Mouse (Mus musculus) CH12F3 (cell line): Measurements from ENCODE around the gene Gabarap.
"Not testable (repeated sequence)": the region's sequence is repeated elsewhere in the genome, so short reads cannot be mapped to it uniquely, and the experiment has no call there.

Experiments used
- in situ Hi-C: fragments of 300-500 bp; cut with MboI; formaldehyde crosslinking; loops from 2 replicates; pipeline ENCODE4 v1.14.3; 2020; ENCODE audit warnings: low sequenced_read_pairs

Gene Gabarap

DNA sequence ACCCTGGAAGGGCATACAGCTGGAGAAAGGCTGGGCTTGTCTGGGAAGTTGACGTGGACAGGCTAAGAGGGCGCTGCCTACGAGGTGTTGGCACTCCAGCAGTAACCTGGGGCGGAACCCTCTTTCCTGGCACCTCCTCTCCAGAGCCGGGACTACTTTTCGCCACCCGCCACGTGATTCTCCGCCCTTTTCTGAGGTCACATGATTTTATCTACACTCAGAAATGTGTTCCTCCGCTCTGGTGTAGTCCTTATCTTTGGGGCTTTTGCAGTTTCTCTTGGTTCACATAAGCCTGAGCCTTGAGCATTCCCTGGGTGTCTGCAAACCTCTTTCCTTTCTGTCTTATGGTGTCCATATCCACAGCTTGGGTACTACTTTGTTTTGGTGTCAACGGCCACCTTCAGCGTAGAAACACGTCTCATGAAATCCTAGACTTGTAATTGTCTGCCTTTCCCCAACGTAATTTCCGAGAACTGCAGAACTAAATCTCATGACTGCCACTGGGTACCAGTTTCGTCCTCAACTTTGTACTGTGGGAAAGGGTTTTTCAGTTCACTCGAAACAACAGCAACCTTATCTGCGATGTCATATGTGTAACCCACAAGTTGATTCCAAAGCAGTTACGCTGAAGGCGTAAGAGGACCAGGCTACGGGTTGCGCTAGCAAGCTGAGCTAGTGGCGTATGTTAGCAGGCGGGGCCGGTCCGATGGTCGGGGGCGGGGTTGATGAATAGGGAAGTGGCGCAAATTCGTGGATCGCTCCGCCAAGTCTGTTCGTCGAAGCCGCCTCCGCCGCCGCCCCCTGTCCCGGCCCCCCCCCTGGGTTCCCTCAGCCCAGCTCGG lies at the start of gene Gabarap:
Gene Gabarap (plus strand): TSS at position 294 of the 842 bp plus-strand sequence.
- in situ Hi-C loops: no loop called here

DNA sequence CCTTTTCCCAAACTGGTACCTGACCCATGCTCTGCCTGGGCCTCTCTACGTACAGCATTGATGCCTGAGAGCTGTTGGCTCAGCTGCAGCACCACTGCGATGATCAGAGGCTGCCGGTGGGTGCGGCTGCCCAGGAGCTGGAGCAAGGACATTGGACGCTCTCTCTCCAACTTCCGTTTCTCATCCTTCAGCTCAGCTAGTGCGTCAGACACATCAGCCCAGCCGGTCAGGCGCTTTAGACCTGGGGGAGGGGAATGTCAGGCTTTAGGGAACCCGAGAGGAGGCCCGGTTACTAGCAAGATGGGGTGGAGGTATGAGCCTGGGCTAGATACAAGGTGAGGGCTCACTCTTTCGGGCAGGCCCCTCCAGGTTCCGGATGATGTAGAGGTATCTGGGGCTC lies 45.7 kb upstream of the Gabarap start:
- in situ Hi-C loops: no loop called here

DNA sequence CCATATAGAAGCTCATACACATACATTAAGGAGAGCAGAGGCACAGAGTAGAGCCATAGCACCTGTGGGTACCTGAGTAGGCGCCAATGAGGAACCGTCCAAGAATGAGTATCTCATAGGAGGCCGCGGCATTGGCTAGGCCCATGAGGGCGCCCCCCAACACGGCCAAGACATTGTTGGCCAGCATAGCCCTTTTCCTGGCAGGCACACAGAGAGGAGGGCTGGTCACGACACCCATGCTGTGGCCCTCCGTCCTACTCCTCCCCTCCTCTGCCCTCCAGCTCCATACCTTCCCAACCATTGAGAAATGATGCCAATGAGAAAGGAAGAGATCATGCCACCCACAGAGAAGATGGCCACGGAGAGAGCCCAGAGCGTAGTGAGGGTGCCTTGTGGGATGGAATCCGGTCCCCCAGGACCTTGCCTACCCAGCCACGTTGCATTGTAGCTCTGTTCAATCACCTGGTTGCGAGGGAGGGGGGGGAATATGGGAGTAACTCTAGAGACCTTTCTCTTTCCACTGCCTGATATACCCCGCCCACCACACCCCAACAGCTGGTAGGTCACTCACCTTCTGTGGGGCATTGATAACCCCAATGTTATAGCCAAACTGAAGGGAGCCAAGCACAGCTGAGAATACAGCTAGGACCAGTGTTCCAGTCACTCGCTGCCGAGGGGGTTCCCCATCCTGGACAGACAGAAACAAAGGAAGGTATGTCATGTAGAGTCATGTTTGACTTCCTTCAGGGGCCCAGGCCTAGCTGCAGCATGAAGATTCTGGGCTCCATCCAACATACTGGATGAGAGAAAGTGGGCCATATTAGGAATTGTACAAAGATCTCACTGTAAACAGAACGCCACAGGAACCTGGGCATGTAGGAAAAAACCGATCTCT lies 44.7 kb upstream of the Gabarap start:
- in situ Hi-C loops: no loop called here

DNA sequence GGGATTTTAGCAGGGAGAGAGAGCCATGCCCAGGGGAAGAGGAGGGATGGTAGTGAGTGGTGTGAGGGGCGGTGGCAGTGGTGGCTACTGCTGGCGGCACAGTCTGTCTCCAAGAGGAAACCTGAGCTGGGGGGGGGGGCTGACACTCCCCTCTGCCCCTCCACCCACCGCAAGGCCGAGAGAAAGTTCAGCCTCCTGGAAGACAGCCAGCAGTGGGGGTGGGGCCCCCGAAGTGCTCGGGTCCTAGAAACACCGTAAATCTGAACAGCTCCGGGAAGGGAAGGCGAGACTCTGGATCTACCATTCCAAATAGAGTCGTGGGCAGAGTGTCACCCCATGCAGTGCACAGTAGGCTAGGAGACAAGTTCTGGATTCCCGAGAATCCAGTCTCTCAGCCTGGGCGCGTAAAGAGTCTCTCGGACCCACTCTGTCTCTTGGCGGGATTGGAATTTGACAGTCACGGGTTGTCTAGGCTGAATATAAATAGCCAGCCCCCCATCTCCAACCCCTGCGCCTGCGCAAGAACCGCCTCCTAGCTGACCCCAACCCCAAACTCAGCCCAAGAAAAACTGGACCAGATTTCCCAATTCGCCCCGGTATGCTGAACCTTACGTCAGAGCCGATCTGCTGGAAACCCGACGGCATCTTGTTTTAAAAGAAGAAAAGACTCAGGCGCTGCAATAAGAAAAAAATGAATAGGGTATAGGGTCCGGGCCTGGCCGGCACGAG lies 43.4 kb upstream of the Gabarap start:
- in situ Hi-C loops: no loop called here

DNA sequence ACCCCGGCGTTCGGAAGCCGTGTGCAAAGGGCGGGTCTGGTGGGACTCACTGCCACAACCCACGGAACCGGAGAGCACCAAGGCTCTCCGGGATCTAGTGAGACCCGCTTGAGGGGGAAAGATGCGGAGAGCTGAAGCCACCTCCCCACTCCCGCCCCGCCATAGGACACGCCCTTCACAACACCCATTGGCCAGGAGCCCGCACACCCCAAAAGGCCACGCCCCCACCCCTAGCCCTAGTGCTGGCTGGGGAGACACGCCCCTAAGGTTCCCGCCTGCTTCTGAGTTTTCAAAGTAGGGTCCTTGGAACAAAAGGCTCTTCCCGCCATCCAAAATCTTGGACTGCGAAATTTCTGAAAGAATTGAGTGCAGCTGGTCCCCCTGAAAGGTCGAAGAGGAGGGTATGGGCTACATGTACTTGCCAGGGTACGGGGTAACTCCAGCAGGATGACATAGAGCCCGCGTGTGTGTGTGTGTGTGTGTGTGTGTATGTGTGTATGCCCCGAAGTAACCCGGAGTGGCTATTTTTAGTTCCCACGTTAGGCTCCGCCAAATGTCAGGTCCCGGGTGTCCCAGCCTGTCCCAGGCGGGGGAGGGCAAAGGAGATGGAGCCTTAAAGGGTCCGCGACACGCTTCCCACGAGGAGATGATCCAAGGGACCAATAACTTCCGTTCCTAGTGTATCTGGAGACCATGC lies 42.7 kb upstream of the Gabarap start, which contains the start of gene Slc2a4:
Gene Slc2a4 (minus strand): TSS at position 123 of the 697 bp plus-strand sequence.
- in situ Hi-C loops: no loop called here

DNA sequence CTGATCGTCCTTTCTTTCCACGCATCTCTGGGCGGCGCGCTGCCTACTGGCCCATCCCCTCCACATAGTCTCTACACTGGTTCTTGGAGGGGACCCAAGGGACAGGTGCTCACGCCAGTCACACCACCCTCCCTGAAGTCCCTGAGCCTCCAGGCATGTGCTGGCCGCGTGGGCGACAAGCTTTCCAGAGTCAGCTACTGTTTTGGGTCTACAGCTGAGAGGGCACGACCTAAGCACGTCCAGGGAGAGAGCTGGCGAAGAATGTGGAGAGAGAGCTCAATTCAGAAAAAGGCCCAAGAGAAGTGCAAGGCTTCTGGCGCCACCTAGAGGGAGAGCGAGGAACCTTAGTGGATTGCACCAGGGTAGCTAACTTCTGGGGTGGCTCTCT lies 42.2 kb upstream of the Gabarap start:
- in situ Hi-C loops: no loop called here

DNA sequence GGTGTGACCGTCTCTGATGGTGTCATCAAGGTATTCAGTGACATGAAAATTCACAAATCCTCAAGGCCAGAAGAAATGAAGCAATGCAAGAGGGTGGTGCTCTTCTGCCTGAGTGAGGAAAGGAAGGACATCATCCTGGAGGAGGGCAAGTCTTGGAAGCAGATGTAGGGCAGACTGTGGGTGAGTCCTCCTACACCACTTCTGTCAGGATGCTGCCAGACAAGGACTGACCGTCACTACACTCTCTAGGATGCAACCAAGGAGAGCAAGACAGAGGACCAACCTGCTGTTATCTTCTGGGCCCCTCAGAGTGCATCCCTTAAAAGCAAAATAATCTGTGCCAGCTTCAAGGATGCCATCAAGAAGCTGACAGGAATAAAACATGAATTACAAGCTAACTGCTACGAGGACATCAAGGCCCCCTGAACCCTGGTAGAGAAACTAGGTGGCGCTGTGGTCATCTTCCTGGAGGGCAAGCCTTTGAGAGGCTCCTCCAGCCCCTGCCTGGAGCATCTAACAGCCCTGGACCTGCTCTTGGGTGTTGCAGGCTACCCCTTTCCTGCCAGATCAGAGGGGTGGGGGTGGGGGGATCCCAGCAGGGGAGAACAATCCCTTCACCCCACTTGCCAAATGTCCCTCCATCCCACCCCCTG lies 40.0 kb upstream of the Gabarap start:
- in situ Hi-C loops: no loop called here

DNA sequence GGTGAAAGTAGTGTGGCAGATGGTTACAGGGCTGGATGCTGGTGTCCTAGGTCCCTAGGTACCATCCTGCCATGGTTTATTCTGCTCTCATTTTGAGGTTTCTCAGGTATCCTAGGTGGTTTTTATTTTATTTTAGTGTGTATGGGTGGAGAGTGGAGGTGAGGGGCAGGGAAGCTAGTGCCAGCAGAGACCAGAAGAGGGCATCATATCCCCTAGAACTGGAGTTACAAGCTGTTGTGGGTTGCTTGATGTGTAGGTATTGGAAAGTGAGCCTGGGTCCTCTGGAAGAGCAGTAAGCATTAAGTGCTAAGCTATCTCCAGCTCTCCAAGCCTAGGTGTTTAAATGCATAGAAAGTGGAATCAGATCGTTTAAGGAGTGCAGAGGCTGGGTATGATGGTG lies 38.7 kb upstream of the Gabarap start:
- in situ Hi-C loops: no loop called here

DNA sequence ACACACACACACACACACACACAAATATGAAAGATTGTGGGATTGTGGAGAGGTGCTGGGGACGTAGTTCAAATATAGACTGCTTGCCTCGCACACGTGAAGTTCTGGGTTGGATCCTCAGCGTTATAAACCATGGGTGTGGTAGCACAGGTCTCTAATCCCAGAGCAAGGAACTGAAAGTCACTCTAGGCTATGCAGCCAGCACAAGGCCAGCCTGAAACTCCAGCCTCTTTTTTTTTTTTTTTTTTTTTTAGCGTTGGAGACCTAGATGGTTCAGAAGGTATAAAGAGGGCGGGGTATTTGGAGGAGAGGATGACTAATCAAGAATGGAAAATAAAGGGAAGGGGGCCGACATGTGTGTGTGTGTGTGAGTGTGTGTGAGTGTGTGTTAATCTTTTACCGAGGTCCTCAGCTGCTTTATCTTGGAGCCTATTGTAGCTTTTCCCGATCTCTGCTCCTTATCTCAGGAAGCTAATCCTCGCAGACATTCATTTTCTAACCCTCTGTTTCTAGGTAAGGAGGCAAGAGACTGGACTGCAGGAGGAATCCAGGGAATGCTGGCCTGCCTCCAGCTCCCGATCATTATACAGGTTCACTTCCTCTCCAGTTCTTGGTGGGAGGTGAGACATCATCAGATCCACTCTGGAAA lies 37.6 kb upstream of the Gabarap start:
- in situ Hi-C loops: no loop called here

DNA sequence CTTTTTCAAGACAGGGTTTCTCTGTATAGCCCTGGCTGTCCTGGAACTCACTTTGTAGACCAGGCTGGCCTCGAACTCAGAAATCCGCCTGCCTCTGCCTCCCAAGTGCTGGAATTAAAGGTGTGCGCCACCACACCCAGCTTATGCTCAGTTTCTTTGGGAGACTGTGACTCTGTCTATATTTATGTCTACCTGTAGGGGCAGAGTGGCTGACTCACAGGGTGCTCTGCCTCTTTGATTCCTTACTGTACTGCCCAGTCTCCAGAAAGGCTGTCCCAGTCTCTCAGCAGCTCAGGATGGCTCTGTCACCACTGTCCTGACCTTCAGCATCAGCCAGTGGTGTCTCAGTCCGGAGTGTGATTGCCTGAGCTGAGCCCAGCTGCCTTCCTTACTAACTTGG lies 35.3 kb upstream of the Gabarap start:
- in situ Hi-C loops: not testable (repeated sequence)

DNA sequence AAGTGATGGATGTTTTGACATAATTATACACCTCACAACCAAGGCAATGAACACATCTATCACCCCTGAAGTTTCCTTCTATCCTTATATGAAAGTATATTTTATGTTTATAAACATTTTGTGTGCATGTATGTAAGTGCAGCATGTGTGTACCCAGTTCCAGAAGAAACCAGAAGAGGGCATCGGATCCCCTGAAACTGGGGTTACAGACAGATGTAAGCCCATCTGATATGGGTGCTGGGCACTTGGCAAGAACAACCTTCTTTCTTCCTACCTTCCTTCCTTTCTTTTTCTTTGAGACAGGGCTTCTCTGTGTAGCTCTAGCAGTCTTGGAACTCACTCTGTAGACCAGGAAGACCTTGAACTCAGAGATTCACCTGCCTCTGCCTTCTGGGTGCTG lies 34.7 kb upstream of the Gabarap start:
- in situ Hi-C loops: no loop called here

DNA sequence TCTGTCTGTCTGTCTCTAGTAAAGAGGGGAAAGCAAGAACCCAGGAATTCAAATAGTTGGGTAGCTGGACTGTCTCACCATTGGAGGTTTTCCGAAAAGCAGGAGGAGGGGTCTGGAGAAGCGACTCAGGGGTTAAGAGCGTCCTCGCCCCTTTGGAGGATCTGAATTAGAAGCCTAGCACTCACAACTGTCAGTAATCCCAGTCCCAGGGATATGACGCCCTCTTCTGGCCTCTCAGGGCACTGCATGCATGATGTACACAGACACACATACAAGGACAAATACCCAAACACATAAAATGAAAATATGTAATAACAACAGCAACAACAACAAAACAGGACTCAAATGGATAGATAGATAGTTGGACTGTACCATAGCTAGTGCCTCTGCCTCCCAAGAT lies 30.3 kb upstream of the Gabarap start:
- in situ Hi-C loops: no loop called here

DNA sequence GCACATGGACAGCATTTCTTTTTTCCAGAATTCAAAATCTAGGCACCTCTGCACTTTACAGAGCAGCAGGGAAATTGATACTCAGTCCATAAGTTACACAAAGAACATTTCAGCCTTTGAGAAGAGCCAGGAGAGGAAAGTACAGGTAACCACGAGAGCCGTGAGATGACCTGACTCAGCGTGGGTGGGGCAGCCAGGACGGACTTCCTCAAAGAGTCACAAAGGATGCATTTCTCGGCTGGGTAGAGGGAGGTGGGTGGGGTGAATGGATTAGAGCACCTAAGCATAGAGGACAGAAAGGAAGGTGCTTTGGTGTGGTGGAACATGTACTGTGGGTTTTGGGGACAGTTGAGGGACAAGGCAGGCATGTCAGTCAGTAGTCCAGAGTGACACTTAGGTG lies 29.1 kb upstream of the Gabarap start:
- in situ Hi-C loops: no loop called here

DNA sequence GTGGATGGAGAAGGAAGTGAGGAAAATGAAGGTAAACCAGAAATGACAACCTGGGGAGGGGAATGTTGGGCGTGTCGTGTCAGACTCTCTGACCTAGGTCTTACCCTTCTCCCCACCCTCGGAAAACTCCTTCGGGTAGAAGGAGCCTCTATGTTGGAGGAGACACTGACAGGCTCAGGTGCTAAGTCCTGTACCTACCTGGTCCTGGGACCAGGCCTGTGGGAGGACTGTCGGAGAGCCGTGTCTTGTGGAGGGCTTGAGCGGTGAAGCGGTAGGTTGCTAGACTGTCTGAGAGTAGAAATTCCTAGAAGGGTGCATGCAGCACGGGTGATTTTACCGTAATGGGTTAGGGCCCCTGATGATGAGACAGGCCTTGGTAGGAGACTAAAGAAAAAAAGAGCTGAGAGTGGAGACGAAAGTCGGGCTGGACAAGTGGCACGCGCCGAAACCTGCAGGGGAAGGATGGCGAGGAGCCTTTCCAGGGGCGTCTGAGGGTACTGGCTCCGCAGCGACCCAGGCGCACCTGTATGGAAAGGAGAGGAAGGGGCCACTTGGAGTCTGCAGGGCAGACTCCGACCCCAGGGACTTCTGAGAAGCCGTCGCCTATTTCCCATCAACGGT lies 26.2 kb upstream of the Gabarap start, which contains the start of gene Cldn7:
Gene Cldn7 (plus strand): TSS at position 130 of the 621 bp plus-strand sequence.
- in situ Hi-C loops: no loop called here

DNA sequence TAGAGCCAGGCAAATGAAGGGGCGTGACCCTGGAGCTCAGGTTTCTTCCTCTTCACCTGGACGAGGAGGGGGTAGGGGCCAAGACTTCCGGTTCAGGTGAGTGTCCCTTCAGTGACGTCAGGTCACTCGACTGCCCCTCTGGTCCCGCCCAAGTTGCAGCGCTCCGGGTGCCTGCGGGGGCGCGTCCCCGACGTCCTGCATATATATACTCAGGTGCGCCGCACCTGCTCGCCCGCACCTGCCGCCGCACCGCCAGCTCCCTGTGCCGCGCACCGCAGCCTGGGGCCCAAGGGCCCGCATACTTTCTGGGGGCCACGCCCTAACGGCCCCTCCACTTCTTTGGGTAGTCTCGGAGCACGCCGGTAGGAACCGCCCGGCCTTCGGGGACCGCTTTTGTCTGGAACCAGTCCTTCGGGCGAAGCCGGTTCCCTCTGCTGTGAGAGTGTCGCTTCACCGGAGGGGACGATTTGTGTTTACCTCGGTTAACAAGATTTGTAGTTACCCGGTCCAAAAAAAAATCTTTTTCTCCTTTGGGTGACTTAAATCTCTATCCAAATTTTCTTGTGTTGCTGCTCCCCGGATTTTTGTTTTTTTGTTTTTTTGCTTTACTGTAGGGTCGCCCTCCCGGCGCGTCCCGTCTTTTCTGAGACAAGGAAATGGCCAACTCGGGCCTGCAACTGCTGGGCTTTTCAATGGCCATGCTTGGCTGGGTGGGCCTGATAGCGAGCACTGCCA lies 25.5 kb upstream of the Gabarap start:
- in situ Hi-C loops: no loop called here

DNA sequence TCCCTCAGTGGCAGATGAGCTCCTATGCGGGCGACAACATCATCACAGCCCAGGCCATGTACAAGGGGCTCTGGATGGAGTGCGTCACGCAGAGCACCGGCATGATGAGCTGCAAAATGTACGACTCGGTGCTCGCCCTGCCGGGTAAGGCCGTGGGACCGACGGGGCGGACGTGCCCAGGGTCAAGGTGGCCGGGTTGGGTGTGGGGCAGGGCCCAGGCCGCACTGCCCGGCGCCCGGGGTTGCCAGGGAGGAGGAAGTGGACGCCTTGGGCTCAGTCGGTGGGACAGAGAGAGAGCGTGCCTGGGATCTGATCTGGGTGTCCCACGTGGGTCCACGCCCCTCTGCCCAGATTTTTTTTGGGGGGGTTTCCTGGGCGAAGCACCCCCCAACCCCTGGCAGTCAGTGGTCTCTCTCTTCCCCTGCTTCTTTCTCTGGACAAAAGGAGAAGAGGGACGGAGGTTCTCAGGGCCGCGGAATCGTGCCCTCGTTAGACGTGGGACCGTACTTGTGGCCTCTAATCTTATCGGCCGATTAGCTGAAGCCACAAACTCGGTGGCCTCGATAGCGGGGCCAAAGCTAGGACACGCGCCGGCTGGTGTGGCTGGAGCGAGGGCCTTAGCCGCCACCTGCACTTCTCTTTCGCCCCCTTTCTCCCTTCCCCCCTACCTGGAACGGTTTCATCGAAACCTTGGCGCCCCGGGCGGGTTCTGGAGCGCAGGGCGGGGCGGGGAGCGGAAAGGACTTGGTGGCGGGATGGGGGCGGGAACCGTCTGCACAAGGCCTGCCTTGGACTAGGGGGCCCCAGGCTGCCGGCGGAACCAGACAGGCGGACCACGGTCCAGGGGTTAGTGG lies 24.7 kb upstream of the Gabarap start:
- in situ Hi-C loops: no loop called here

DNA sequence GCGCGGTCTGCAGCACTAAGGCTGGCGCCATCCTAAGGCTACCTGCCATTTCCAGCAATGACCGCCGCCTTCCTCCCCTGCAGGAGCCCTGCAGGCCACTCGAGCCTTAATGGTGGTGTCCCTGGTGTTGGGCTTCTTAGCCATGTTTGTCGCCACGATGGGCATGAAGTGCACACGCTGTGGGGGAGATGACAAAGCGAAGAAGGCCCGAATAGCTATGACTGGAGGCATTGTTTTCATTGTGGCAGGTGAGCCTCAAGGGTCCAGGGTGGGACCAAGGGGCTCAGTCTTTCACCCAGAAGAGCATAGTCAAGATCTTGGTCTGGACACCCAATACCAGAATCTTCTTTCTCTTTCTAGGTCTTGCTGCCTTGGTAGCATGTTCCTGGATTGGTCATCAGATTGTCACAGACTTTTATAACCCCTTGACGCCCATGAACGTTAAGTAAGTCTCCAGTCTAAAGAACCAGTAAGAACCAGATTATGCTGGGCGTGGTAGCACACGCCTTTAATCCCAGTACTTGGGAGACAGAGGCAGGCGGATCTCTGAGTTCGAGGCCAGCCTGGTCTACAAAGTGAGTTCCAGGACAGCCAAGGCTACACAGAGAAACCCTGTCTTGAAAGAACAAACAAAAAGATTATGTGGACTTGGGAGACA lies 24.0 kb upstream of the Gabarap start:
- in situ Hi-C loops: no loop called here
